Mouse (Mus musculus): ENCODE results near the gene Dock8. TPM values are rescaled to one million over a fixed set of nuclear protein-coding genes. Genes with fewer than 3 reads are reported as not detected.
A peak's percentile ranks its signal among the peaks of the same experiment; 100 is the strongest.

Gene Dock8
- total and polyA plus RNA-seq, 3 experiments = 9.8 to 37.5 (median 22.4) TPM

DNA sequence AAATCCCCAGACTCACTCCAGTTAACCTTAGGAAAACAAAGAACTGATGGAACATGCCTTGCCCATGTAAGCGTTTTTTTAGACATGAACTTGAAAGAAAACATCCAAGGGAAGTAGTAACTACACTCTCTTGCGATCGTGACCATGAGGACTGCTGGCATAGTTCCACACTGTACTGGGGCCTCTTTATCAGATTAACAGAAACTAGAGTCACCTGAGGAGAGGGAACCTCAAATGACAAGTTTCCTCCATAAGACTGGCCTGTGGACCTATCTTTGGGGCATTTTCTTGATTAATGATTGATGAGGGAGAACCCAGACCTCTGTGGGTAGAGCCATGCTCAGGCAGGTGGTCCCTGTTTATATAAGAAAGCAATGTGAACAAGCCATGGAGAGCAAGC is 44.7 kb downstream of the Dock8 start:
- in situ Hi-C loops (cut with MboI; ENCODE audit: low pct_ligation_motif_present, low pct_unique_long_range_greater_than_20kb, low sequenced_read_pairs) (no loop called here), dilution Hi-C loops (cut with MboI; ENCODE audit: extremely low pct_ligation_motif_present, extremely low pct_unique_long_range_greater_than_20kb, low sequenced_read_pairs) (no loop called here)
- no peak for DNase-seq (ENCODE audit: extremely low read depth)
- Histone ChIP-seq H3K9ac (ENCODE audit: insufficient read depth, low read depth) (no peak overlapping the region), H3K4me2 (ENCODE audit: insufficient read depth, low read depth, poor library complexity, severe bottlenecking) (no peak overlapping the region), H3K27me3 (replicated peaks) (no peaks in the 10 kb centered on the region), H3K4me1 (ENCODE audit: control insufficient read depth in 1 of 2, insufficient read depth in 2 of 2) (peaks cover 3 to 4% of the 10 kb centered on the region in 2 experiments; a peak in 1 of 4 replicates), H3K4me3 (replicated peaks in 1 of 3; ENCODE audit: low read depth in 2 of 3, low read length in 2 of 3, poor library complexity in 1 of 3) (no peak overlapping the region), H3K36me3 (replicated peaks in 1 of 2; ENCODE audit: control insufficient read depth in 1 of 2, insufficient read depth in 1 of 2, low read length in 1 of 2) (no peaks in the 10 kb centered on the region), H3K9me3 (replicated peaks; ENCODE audit: low read length) (no peaks in the 10 kb centered on the region), H3K27ac (ENCODE audit: insufficient read depth, low read depth) (no peak overlapping the region), H3K79me2 (replicated peaks; ENCODE audit: control insufficient read depth, extremely low read depth, insufficient read depth, poor library complexity, severe bottlenecking) (no peaks in the 10 kb centered on the region)
- TF ChIP-seq IRF4 (IDR thresholded peaks at IDR 0.05; ENCODE audit: low read depth, low read length) (no peak), JUND (conservative IDR thresholded peaks at IDR 0.05; ENCODE audit: low read depth, low read length) (no peak), CHD1 (IDR thresholded peaks at IDR 0.05; ENCODE audit: low read depth, low read length) (no peak), CHD2 (IDR thresholded peaks at IDR 0.05; ENCODE audit: low read length) (no peak), POLR2AphosphoS2 (IDR thresholded peaks at IDR 0.05; ENCODE audit: low read depth, low read length) (no peak), USF2 (conservative IDR thresholded peaks at IDR 0.05; ENCODE audit: low read depth, low read length) (no peak), MAFK (IDR thresholded peaks at IDR 0.05; ENCODE audit: insufficient replicate concordance, low read length) (no peak), MEF2A (IDR thresholded peaks at IDR 0.05; ENCODE audit: borderline replicate concordance, low read depth, low read length) (no peak), USF1 (IDR thresholded peaks at IDR 0.05; ENCODE audit: low read depth, low read length) (no peak), EP300 (IDR thresholded peaks at IDR 0.05; ENCODE audit: low read length) (no peak), NELFE (IDR thresholded peaks at IDR 0.05; ENCODE audit: low read depth, low read length) (no peak), HCFC1 (IDR thresholded peaks at IDR 0.05; ENCODE audit: low read depth, low read length) (no peak), BHLHE40 (IDR thresholded peaks at IDR 0.05; ENCODE audit: low read depth, low read length) (no peak), JUN (IDR thresholded peaks at IDR 0.05; ENCODE audit: insufficient read depth, low read depth, low read length) (no peak), E2F4 (IDR thresholded peaks at IDR 0.05; ENCODE audit: insufficient replicate concordance, low read depth, low read length) (no peak), SIN3A (IDR thresholded peaks at IDR 0.05; ENCODE audit: low read length) (no peak)

DNA sequence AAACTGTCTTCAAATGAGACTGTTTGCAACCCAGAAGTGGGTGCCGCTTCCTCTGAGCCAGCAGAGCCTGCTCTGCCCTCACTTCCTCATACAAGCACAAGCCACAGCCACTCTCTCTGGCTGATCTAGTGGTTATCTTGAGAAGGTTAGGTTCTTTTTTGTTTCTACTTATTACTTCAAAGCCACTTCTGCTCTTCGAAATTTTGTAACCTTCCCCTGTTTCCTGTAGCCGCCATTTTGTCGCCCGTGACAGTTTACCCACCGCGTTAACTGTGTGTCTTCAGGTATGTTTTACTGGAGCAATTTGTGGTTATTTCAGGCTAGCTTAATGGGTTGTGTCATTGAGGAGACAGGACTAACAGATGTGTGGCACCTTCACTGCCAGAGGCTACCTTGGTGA is 53.0 kb downstream of the Dock8 start:
- H3K36me3 ChIP-seq (replicated peaks in 1 of 2; ENCODE audit: control insufficient read depth in 1 of 2, insufficient read depth in 1 of 2, low read length in 1 of 2) = peaks cover 6 to 21% of the 10 kb centered on the region in 2 experiments
- peak overlapping the region; percentile 74 for H3K4me2 ChIP-seq (ENCODE audit: insufficient read depth, low read depth, poor library complexity, severe bottlenecking)
- DNase-seq (ENCODE audit: extremely low read depth) = peak; percentile 82
- H3K79me2 ChIP-seq (replicated peaks; ENCODE audit: control insufficient read depth, extremely low read depth, insufficient read depth, poor library complexity, severe bottlenecking) = peaks cover 44% of the 10 kb centered on the region
- H3K27me3 ChIP-seq (replicated peaks) = no peaks in the 10 kb centered on the region
- peak overlapping the region; percentile 64 to 88 (median 80) for H3K4me3 ChIP-seq (replicated peaks in 1 of 3; ENCODE audit: low read depth in 2 of 3, low read length in 2 of 3, poor library complexity in 1 of 3)
- in situ Hi-C loops (cut with MboI; ENCODE audit: low pct_ligation_motif_present, low pct_unique_long_range_greater_than_20kb, low sequenced_read_pairs) (no loop called here), dilution Hi-C loops (cut with MboI; ENCODE audit: extremely low pct_ligation_motif_present, extremely low pct_unique_long_range_greater_than_20kb, low sequenced_read_pairs) (no loop called here)
- H3K4me1 ChIP-seq (ENCODE audit: control insufficient read depth in 1 of 2, insufficient read depth in 2 of 2) = peaks cover 15 to 44% of the 10 kb centered on the region in 2 experiments
- peak overlapping the region; percentile 96 for H3K9ac ChIP-seq (ENCODE audit: insufficient read depth, low read depth)
- H3K9me3 ChIP-seq (replicated peaks; ENCODE audit: low read length) = no peaks in the 10 kb centered on the region
- peak overlapping the region; percentile 97 for H3K27ac ChIP-seq (ENCODE audit: insufficient read depth, low read depth)
- TF ChIP-seq MAZ (IDR thresholded peaks at IDR 0.05; ENCODE audit: low read depth, low read length) = no peak
- TF ChIP-seq ZNF384 (IDR thresholded peaks at IDR 0.05; ENCODE audit: low read depth, low read length) = 0 out of 2 replicates have a peak, but pooled peaks have one; percentile 21
- TF ChIP-seq USF1 (IDR thresholded peaks at IDR 0.05; ENCODE audit: low read depth, low read length) = no peak
- TF ChIP-seq HCFC1 (IDR thresholded peaks at IDR 0.05; ENCODE audit: low read depth, low read length) = peak; percentile 60
- peak; percentile 62; the same call in 1 of the 2 replicates for TF ChIP-seq TCF12 (IDR thresholded peaks at IDR 0.05; ENCODE audit: low read depth, low read length)
- 0 out of 2 replicates have a peak, but pooled peaks have one; percentile 43 for TF ChIP-seq MEF2A (IDR thresholded peaks at IDR 0.05; ENCODE audit: borderline replicate concordance, low read depth, low read length)
- TF ChIP-seq USF2 (conservative IDR thresholded peaks at IDR 0.05; ENCODE audit: low read depth, low read length) = no peak
- peak; percentile 95 for TF ChIP-seq CHD1 (IDR thresholded peaks at IDR 0.05; ENCODE audit: low read depth, low read length)
- TF ChIP-seq MAX (IDR thresholded peaks at IDR 0.05; ENCODE audit: low read length) = peak; percentile 77
- TF ChIP-seq GABPA (IDR thresholded peaks at IDR 0.05; ENCODE audit: insufficient replicate concordance, low read depth, low read length) = no peak
- 0 out of 2 replicates have a peak, but pooled peaks have one; percentile 25 for TF ChIP-seq POLR2AphosphoS2 (IDR thresholded peaks at IDR 0.05; ENCODE audit: low read depth, low read length)
- peak; percentile 62; the same call in 1 of the 2 replicates for TF ChIP-seq ZMIZ1 (IDR thresholded peaks at IDR 0.05; ENCODE audit: low read depth, low read length)
- no peak for TF ChIP-seq ZKSCAN1 (IDR thresholded peaks at IDR 0.05; ENCODE audit: borderline replicate concordance, low read depth, low read length)
- 0 out of 2 replicates have a peak, but pooled peaks have one; percentile 45 for TF ChIP-seq KAT2A (IDR thresholded peaks at IDR 0.05; ENCODE audit: insufficient replicate concordance, low read length)
- TF ChIP-seq CHD2 (IDR thresholded peaks at IDR 0.05; ENCODE audit: low read length) = no peak; the same call in 1 of the 2 replicates
- 0 out of 2 replicates have a peak, but pooled peaks have one; percentile 26 for TF ChIP-seq NRF1 (IDR thresholded peaks at IDR 0.05; ENCODE audit: low read depth, low read length)
- peak; percentile 85 for TF ChIP-seq MYC (IDR thresholded peaks at IDR 0.05; ENCODE audit: low read depth, low read length)
- peak; percentile 67 for TF ChIP-seq EP300 (IDR thresholded peaks at IDR 0.05; ENCODE audit: low read length)
- no peak for TF ChIP-seq JUND (conservative IDR thresholded peaks at IDR 0.05; ENCODE audit: low read depth, low read length)
- peak; percentile 32; the same call in 1 of the 2 replicates for TF ChIP-seq IRF4 (IDR thresholded peaks at IDR 0.05; ENCODE audit: low read depth, low read length)
- peak; percentile 83 for TF ChIP-seq ELF1 (IDR thresholded peaks at IDR 0.05; ENCODE audit: low read depth, low read length)
- peak; percentile 34; the same call in 1 of the 2 replicates for TF ChIP-seq ETS1 (conservative IDR thresholded peaks at IDR 0.05; ENCODE audit: low read depth, low read length)
- no peak; the same call in 1 of the 2 replicates for TF ChIP-seq RAD21 (IDR thresholded peaks at IDR 0.05; ENCODE audit: low read depth, low read length)
- no peak for TF ChIP-seq E2F4 (IDR thresholded peaks at IDR 0.05; ENCODE audit: insufficient replicate concordance, low read depth, low read length)
